Mouse (Mus musculus) hindbrain, embryonic 14.5 days (tissue): ENCODE results near the gene Rsph14. TPM values are rescaled to one million over a fixed set of nuclear protein-coding genes. Genes with fewer than 3 reads are reported as not detected.

Experiments used
- ATAC-seq: fragments of 200-750 bp; cut with Nextera tagmentation; 2 replicates; pipeline ENCODE4 v1.8.0; 2017; ENCODE audit warnings: moderate number of reproducible peaks, mild to moderate bottlenecking, moderate TSS enrichment, moderate library complexity; ENCODE audit not compliant: low FRiP score
- DNase-seq: peaks from one replicate; pipeline ENCODE4 v3.0.0-alpha.2; 2015; ENCODE audit warnings: low spot score
- H3K27ac ChIP-seq: fragments of 300-500 bp; sonication (generic); 2 replicates; pipeline ENCODE4 v1.5.1; 2014; ENCODE audit warnings: mild to moderate bottlenecking, moderate library complexity
- H3K27me3 ChIP-seq: fragments of 300-500 bp; sonication (generic); 2 replicates; pipeline ENCODE4 v1.6.1; 2014; ENCODE audit warnings: mild to moderate bottlenecking, low read length, mixed read lengths; ENCODE audit not compliant: control insufficient read depth, insufficient read depth
- H3K36me3 ChIP-seq: fragments of 300-500 bp; sonication (generic); replicated peaks from 2 replicates; pipeline ENCODE4 v1.6.1; 2014; ENCODE audit not compliant: control insufficient read depth, insufficient read depth
- H3K4me1 ChIP-seq: fragments of 300-500 bp; sonication (generic); replicated peaks from 2 replicates; pipeline ENCODE4 v1.6.1; 2014; ENCODE audit warnings: antibody characterized with exemption, low read length, mixed read lengths; ENCODE audit not compliant: control insufficient read depth, insufficient read depth
- H3K4me2 ChIP-seq: fragments of 300-500 bp; sonication (generic); replicated peaks from 2 replicates; pipeline ENCODE4 v1.6.1; 2014; ENCODE audit warnings: mild to moderate bottlenecking, moderate library complexity
- H3K4me3 ChIP-seq: fragments of 300-500 bp; sonication (generic); replicated peaks from 2 replicates; pipeline ENCODE4 v1.5.1; 2014; ENCODE audit warnings: mild to moderate bottlenecking, low read length
- H3K9ac ChIP-seq: fragments of 300-500 bp; sonication (generic); 2 replicates; pipeline ENCODE4 v1.6.1; 2014
- H3K9me3 ChIP-seq: fragments of 300-500 bp; sonication (generic); 2 replicates; pipeline ENCODE4 v1.6.1; 2016; ENCODE audit warnings: low read length; ENCODE audit not compliant: control insufficient read depth
- WGBS: fragments of 180-500 bp; shearing (Covaris S2); extraction: QIAGEN DNeasy Blood & Tissue Kit; methylation state at CpG from one replicate; pipeline ENCODE4 v1.1.7; 2014; 5-methylcytosine and 5-hydroxymethylcytosine counted together
- polyA plus RNA-seq: library from polyadenylated mRNA; unstranded; fragments of >200 nt; fragmentation: Nextera tagmentation; extraction: Ambion mirVana; gene quantifications from 2 replicates; pipeline ENCODE4 v1.2.1, GENCODE M21; 2014

The Rsph14 gene
- 0.20 and 0.50 TPM in 2 replicates for polyA plus RNA-seq

DNA sequence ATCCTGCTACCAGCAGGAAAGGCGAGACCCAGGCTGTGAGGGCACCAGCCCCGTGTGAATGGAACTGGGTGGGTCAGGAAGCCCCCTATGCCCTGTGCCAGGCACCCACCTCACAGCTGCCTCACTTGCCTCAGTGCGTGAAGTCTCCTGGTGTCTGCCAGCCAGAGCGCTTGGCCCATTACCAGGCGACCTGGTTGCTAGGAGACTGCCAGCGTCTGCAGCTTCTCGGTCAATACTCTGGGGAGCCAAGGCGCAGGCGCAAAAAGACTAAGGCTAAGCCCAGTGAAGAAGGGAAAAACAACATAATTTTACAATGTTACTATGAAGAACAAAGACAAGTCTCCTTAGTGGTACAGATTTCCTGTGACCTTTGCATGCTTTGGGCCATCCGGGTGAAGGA, at the start of gene Rsph14:
TSS of gene Rsph14 (minus strand) at position 192 of the 400 bp plus-strand sequence.
- 10% methylated on average over 10 of the region's 10 CpGs for WGBS
- Histone ChIP-seq H3K36me3 (no peaks in the 10 kb centered on the region), H3K4me1 (peaks cover 21% of the 10 kb centered on the region), H3K27ac (peak within 1 kb of the TSS; percentile 48), H3K4me3 (no peak within 1 kb of the TSS), H3K4me2 (peak within 1 kb of the TSS; percentile 40), H3K9me3 (no peaks in the 10 kb centered on the region), H3K9ac (no peak within 1 kb of the TSS), H3K27me3 (no peaks in the 10 kb centered on the region)
- peak; percentile 68 for ATAC-seq
- DNase-seq, result peak; percentile 94

GRCm38 (mm10) chr10:75078174-75079128, 46.1 kb upstream of the Rsph14 start:
- no peak overlapping the region for H3K4me2 ChIP-seq
- H3K9ac ChIP-seq, result no peak overlapping the region
- H3K36me3 ChIP-seq, result 0 out of 2 replicates have a peak, but pooled peaks cover 4% of the 10 kb centered on the region
- H3K9me3 ChIP-seq, result no peaks in the 10 kb centered on the region
- WGBS, result 87% methylated on average over 14 of the region's 14 CpGs
- no peaks in the 10 kb centered on the region for H3K27me3 ChIP-seq
- ATAC-seq (no peak), DNase-seq (no peak)
- 0 out of 2 replicates have a peak overlapping the region, but pooled peaks have one; percentile 16 for H3K27ac ChIP-seq
- no peak overlapping the region for H3K4me3 ChIP-seq
- H3K4me1 ChIP-seq, result no peaks in the 10 kb centered on the region

GRCm38 (mm10) chr10:75075665-75076064, 43.3 kb upstream of the Rsph14 start:
- no peaks in the 10 kb centered on the region for H3K27me3 ChIP-seq
- H3K36me3 ChIP-seq, result no peaks in the 10 kb centered on the region
- no peak overlapping the region for H3K27ac ChIP-seq
- DNase-seq (no peak), ATAC-seq (no peak)
- H3K4me3 ChIP-seq, result no peak overlapping the region
- no peak overlapping the region for H3K9ac ChIP-seq
- 80% methylated on average over 5 of the region's 5 CpGs for WGBS
- peaks cover 3% of the 10 kb centered on the region; the same call in 1 of the 2 replicates for H3K4me1 ChIP-seq
- H3K9me3 ChIP-seq, result no peaks in the 10 kb centered on the region
- no peak overlapping the region for H3K4me2 ChIP-seq

DNA sequence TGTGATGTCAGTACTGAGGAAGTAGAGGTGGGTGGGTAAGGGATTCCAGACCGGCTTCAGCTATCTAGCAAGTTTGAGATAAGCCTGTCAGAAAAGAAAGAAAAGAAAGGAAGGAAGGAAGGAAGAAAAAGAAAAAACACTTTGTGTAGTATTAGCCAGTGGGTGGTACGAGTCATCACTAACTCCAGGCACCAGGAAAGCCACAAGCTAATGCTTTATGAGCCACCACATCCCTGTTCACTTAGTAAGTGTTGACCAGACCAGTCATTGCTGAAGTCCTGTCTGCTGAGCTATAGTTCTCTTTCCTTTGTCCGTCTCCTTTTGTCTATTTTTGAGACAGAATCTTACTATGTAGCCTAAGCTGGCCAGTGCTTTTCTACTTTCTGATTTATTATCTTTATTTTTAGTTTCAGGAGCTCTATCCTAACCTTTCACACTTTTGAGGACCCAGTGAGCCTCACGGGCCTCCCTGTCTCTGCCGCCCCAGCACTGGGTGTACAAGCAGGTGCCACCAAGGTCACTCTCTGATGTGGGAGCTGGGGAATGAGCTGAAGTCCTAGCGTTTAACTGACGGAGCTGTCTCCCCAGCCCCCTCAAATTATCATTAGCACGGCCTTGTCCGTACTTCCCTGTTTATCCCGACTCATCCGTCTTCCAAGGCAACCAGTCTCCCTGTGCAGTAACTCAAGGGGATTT, 38.0 kb upstream of the Rsph14 start:
- Histone ChIP-seq H3K27me3 (no peaks in the 10 kb centered on the region), H3K4me1 (peaks cover 29% of the 10 kb centered on the region), H3K36me3 (no peaks in the 10 kb centered on the region), H3K27ac (no peak overlapping the region), H3K4me2 (no peak overlapping the region), H3K9me3 (no peaks in the 10 kb centered on the region), H3K4me3 (no peak overlapping the region), H3K9ac (no peak overlapping the region)
- DNase-seq, result no peak
- 69% methylated on average over 11 of the region's 11 CpGs for WGBS
- no peak for ATAC-seq

DNA sequence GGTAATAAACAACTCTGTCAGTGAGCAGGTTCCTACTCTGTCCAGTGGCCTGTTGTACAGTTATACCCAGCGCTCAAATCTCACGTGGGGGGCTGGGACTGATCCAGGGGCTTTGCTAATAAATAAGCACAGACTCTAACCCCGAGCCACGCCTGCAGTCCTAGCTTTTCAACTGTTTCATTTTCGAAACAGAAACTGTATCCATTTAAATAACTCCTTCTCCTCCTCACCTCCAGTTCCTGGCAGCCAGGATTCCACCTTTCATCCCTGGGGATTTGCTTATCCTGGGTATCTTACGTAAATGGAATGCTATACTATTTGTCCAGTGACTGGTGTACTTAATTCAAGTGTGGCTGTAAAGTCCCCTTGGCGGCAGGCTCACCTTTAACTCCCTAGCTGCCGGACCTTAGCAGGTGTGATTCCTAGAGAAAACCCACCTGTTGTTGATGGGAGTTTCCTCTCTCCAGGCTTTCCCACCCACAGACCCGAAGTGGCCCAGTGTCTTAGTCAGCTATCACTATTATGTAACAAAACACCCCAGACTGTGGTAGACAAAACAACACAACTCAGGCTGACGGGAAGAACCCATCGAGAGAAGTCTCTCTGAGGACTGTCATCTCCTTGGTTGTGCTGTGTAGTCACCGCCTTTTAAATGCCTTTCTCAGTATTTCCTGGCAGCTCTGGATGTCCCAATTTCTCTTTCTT, 36.4 kb upstream of the Rsph14 start:
- Histone ChIP-seq H3K4me2 (no peak overlapping the region), H3K27me3 (no peaks in the 10 kb centered on the region), H3K4me1 (peaks cover 45% of the 10 kb centered on the region), H3K9me3 (no peaks in the 10 kb centered on the region), H3K36me3 (no peaks in the 10 kb centered on the region), H3K27ac (no peak overlapping the region), H3K9ac (no peak overlapping the region), H3K4me3 (no peak overlapping the region)
- no peak for ATAC-seq
- no peak for DNase-seq
- WGBS, result 63% methylated on average over 12 of the region's 12 CpGs

DNA sequence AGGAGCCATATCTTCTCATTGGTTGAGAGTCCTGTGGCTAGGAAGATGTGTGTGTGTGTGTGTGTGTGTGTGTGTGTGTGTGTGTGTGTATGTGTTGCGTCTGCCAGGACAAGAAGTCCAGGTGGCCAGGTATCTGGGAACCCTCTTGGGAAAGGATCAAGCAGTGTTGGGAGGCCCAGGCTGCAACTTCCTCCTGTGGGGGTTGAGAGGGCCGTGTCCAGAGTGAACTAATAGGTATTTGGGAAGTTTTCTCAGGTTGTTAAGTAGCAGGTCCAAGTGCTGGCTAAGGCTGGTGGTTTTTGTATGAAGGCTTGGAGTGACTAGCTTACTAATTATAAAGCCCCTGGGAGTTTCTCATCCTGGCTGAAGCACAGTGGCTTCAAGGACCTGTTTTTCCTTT, 35.7 kb upstream of the Rsph14 start:
- H3K4me2 ChIP-seq, result no peak overlapping the region
- H3K4me1 ChIP-seq, result peaks cover 52% of the 10 kb centered on the region
- no peak overlapping the region for H3K27ac ChIP-seq
- H3K4me3 ChIP-seq, result no peak overlapping the region
- H3K27me3 ChIP-seq, result no peaks in the 10 kb centered on the region
- ATAC-seq, result no peak
- no peak overlapping the region for H3K9ac ChIP-seq
- no peaks in the 10 kb centered on the region for H3K9me3 ChIP-seq
- no peak for DNase-seq
- H3K36me3 ChIP-seq, result no peaks in the 10 kb centered on the region
- WGBS, result 60% methylated on average over 2 of the region's 2 CpGs

- Histone ChIP-seq H3K4me3 (no peak overlapping the region), H3K27ac (no peak overlapping the region), H3K9ac (no peak overlapping the region), H3K4me1 (peaks cover 59% of the 10 kb centered on the region), H3K36me3 (no peaks in the 10 kb centered on the region), H3K4me2 (no peak overlapping the region), H3K27me3 (no peaks in the 10 kb centered on the region), H3K9me3 (no peaks in the 10 kb centered on the region)
- ATAC-seq, result no peak
- DNase-seq, result no peak
Observed at GRCm38 (mm10) chr10:75067446-75067845, 35.1 kb upstream of the Rsph14 start.

- H3K36me3 ChIP-seq, result no peaks in the 10 kb centered on the region
- no peak overlapping the region for H3K9ac ChIP-seq
- peaks cover 68% of the 10 kb centered on the region for H3K4me1 ChIP-seq
- no peak overlapping the region for H3K4me3 ChIP-seq
- WGBS, result 72% methylated on average over 6 of the region's 6 CpGs
- H3K27ac ChIP-seq, result no peak overlapping the region
- no peak for DNase-seq
- peak overlapping the region; percentile 92; the same call in 1 of the 2 replicates for H3K4me2 ChIP-seq
- H3K27me3 ChIP-seq, result no peaks in the 10 kb centered on the region
- no peaks in the 10 kb centered on the region for H3K9me3 ChIP-seq
- no peak for ATAC-seq
Observed at GRCm38 (mm10) chr10:75065691-75066090, 33.3 kb upstream of the Rsph14 start.
